Mouse (Mus musculus): ENCODE results near the gene Tcf15.

- TF ChIP-seq CTCF (IDR thresholded peaks at IDR 0.05; ENCODE audit: low read depth) (peak; percentile 70), EP300 (IDR thresholded peaks at IDR 0.05; ENCODE audit: low read depth) (peak; percentile 71)
Measured at GRCm38 (mm10) chr2:152105318-152106224, 37.8 kb upstream of the Tcf15 start, which contains the start of gene Srxn1.
